Mouse (Mus musculus) urinary bladder, postnatal 4 days (tissue): ENCODE results near the gene Arhgap23.

Source experiments
- DNase-seq, 2 experiments: peaks; one replicate each; pipeline ENCODE4 v3.0.0; 2021 to 2022; ENCODE audit warnings: low spot score in 2 of 2

Arhgap23 gene

DNA sequence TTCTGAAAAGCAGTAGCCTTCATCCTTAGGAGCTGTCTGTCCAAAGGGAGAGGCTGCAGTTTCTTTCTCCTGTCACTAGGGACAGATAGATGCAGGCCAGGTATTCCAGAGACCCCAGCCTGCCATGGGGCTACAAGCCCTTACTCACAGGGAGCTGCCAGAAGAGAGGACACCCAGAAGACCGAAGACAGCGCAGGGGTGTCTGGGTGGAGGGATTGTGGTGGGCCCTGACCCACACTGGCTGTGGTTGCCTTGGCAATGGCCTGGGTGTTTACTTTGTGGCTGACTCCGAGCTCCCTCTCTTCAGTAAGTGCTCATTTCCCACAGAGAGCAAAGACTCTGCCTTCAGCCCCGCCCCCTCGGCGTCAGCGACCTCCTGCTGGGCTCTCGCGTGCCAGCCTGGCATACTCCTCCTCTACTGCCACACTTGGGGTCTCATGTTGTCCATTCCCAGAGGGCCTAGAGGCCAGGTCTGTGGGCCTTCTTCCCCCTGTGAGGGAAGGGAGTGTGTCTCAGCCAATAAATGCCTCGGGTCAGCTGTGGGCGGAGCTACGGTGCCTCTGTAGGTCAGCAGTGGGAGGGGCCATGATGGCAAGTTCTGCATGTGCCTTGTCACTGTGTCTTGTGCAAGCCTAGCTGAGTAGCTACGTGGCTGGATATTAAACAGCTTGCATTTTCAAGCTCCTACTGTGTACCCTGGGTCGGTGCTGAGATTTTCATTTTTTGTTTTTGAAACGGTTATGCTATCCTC lies 19.5 kb downstream of the Arhgap23 start:
- peak; percentile 82 for DNase-seq

DNA sequence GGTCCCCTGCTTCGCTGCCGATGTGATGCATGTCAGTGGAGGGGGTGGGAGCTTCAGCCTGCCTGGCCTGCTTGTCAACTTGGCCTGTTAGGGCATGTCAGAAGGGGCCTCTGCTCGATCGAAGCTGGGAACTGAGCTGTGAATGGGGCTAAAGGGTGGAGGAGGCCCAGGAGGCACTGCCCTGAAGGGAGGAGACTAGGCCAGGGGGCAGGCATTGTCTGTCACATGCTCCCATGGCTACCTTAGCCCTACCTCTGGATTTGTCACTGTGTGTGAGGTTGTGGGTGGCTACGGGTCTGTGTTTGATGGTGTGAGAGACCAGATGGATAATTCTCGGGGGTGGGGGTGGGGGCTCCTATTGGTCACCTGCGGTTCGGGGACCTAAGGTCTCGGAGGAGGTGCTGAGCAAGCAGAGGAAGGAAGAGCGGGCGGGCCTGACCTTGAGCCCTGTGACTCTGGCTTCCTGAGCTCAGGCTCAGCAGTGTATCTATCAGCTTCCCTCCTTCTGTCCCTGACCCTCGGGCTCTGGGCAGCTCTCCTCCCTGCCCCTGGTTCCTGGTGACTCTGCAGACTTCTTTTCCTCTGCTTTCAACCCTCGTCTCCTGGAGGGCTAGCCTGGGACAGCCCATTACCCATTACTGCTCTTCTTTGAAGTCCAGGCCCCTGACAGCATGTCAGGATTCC lies 20.6 kb downstream of the Arhgap23 start:
- DNase-seq: peak; percentile 66 to 76

DNA sequence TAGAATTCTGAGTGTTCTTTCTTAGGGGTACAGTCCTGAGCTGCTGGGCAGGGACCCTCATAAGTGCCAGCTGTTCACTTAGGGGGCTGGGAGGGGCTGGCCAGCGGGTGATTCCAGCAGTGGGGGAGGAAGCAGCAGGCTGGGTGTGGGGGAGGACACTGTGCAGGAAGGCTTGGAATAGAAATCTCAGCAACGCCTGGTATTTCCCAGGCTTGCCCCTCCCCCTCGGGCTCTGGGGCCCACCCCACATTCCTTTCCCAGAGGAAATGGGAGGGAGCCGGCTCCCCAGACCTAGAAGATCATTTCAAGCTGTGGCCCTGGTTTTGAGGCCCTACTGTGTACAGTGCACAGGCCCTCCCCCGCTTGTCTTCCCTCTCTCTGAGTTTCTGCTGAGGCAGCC lies 22.4 kb downstream of the Arhgap23 start:
- peak; percentile 80 to 85 for DNase-seq

DNA sequence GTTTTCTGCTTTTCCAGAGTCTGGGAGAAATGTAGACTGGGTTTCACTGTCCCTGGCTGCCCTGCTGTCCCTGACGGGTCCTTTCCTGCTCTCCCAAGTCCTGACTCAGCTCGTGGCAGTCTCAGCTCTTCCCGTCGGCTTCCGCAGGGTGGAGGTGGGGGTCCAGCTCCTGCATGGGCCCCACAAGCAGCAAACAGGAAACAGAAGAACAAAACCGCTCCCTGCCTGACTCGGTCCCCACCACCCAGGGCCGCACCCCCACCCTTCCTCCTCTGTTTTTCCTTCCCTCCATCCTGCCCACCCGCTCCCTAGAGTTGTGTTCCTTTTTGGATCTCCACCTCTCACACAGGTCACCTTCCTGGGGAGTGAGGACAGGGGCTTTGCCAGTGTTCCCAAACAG lies 23.5 kb downstream of the Arhgap23 start:
- no peak for DNase-seq

DNA sequence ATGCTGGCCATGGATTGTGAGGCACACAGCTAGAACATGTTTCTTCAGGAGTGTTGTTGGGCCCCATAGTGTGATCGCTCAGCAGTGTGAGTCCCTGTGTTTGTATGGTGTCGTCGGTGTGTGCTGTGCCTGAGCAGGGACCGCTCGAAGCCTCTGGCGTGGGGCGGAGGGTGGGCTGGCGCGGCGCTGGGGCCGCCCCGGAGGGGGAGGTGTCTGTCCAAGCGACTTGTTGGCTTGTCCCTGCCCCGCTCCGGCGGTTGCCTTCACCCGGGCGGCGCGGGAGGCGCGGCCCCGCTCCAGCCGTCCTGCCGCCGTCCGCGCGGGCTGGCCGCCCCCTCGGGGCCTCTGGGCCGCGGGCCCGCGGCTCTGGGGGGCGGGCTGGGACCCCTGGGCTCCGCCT lies 24.6 kb downstream of the Arhgap23 start:
- peak; percentile 84 to 85 for DNase-seq

DNA sequence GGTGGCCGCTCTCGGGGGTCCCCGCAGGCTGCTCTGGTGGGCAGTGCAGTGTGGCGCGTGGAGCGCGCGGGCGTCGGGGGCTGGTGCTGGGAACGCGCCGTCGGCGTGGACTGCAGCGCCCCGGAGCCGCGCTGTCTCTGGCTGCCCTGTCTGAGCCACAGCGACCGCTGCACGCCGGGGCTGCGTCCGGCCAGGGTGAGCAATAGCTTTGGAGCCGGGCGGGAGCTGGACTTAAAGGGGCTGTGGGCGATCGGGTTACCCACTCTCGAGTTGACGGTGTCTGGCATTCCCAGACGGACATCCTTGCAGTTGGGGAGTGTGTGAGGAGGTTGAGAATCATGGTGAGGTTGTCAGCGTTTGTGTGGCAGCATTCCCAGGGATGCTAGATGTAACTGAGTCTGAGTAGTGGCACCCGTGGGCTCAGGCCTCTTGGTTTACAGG lies 25.1 kb downstream of the Arhgap23 start:
- peak in 1 of 2 experiments; percentile 40 for DNase-seq

DNA sequence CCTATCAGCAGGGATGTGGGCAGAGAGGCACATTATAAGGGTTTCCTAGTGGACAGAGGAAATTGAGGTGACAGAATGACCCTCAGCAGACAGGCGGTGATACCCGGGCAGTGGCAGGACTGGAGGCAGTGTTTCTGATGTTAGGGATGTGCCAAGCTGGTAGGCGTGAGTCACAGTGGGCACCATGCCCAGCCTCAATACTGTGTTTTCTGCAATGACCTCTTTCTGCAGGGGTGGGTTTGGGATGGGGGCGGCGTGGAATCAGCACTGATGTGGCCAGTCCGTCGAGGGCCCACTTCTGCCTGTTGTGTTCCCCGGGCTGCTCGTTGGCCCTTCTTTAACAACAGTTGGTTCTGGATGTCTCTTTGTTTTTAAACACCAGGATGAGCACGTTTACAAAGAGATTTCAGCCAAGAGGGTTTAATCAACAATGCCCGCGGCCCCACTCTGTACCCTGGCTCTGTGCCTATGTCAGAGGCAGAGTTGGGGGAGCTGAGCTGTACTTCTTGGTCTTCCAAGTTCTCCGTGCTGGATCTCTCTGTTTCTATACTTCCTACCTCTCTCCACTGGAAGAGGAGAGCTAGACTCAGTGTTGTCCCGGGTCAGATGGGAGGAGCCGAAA lies 25.8 kb downstream of the Arhgap23 start:
- no peak for DNase-seq

DNA sequence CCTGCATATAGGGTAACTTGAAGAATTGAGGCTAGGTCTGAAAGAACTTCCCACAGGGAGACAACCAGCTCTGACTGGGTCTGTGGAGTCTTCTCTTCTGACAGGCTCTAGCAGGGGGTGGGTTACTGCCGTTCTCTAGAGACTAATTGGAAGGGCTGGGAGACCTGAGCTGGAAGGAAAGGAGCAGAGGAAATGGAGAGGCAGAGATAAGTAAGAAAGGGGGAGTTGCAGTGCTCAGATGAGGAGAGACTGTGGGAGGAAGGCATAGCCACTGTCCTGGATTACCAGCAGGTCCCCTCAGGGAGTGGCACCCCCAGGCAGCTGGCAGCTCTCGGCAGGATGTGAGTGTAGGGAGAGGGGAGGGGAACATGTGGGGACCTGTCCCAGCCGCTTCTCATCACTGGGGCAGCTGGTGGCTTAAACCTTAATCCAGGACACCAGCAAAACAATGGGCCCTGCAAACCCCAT lies 26.4 kb downstream of the Arhgap23 start:
- DNase-seq: no peak

DNA sequence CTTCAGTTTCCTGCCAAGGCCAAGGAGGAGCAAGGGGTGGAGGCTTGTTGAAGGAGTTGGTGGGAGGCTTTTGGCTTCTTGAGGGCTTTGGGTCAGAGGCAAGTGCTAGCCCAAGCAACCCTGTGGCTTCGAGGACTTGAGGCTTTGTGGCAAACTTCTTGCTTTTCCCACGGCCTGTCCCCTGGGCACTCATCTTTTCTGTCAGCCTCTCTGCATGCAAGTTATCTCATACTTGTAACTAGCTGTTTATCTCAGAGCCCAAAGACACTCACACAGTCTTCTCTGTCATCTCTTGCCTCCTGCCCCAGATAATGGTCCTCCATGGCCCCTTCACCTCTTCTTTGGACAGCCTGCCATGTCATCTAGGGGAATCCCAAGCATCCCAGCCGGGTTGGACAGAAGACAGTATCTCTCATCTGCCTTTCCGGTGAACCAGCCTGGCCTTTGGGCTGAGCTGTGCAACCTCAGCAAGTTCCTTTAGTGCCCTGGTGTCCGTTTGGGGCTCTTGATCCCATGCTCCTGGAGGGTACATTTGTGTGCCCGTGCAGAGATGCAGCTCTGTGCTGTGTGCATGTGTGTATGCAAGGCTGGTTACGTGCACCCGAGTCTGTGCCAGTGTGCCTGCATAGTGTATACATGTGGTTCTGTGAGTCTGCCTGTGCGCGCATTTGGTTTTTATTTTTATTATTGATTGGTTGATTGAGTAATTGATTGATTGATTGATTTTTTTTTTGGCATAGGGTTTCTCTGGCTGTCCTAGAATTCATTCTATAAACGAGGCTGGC lies 27.8 kb downstream of the Arhgap23 start:
- DNase-seq: no peak

DNA sequence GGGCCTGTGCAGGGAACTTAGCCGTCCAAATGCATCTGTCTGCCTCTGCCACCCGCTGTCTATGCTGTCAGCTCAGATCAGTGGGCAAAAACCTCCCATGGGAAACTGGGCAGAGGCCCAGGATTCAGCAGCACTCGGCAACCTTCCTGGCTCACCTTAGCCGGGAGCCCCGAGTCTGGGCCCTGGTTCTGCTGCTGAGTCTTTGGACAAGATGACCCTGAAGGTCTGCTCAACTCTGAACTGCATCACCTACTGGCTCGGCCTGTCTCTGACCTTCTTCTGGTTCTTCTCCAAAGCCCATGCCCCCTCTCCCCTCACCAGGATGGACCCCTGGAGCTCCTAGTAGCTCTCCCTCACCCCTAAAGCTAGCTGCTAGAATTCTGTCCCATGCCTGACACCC lies 30.3 kb downstream of the Arhgap23 start:
- no peak for DNase-seq

DNA sequence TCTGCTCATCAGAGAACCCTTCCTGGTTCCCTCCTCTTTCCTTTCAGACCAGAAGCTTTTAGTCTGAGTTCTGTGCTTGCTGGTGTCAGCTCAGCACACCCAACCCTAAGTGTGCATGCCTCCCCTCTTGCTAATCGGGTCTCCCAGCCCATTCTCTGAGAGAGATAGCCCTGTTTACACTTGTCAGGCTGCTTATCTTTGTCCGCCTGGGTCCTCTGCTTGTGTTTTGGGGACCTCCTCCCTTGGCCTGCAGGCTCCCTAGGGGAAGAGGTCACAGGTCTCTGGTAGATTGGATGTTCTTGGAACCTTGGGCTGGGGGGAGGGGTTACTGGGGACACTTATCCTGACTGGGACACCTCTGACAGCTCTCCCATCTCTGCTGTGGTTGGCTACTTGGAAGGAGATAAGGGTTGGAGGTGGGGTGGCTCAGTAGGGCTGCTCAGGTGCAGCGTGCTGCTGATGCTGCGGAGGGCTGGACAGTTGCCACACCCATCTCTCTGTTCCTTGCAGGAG lies 30.7 kb downstream of the Arhgap23 start:
- no peak for DNase-seq

DNA sequence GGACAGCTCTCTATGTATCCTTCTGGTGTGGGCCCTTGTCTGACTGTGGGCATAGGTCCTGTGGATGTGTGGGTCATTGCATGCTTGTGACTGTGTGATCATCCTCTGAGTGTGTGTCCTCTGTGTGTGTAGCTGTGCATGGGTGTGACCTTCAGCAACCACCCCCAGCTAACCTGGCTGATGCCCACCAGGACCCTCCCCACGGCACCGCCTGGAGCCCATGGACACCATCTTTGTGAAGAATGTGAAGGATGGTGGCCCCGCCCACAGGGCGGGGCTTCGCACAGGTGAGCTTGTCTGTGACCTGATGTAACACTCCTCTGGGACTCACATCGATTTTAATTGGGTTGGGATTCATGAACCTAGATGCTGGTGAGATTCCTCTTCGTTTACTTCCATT lies 32.6 kb downstream of the Arhgap23 start:
- DNase-seq: no peak

DNA sequence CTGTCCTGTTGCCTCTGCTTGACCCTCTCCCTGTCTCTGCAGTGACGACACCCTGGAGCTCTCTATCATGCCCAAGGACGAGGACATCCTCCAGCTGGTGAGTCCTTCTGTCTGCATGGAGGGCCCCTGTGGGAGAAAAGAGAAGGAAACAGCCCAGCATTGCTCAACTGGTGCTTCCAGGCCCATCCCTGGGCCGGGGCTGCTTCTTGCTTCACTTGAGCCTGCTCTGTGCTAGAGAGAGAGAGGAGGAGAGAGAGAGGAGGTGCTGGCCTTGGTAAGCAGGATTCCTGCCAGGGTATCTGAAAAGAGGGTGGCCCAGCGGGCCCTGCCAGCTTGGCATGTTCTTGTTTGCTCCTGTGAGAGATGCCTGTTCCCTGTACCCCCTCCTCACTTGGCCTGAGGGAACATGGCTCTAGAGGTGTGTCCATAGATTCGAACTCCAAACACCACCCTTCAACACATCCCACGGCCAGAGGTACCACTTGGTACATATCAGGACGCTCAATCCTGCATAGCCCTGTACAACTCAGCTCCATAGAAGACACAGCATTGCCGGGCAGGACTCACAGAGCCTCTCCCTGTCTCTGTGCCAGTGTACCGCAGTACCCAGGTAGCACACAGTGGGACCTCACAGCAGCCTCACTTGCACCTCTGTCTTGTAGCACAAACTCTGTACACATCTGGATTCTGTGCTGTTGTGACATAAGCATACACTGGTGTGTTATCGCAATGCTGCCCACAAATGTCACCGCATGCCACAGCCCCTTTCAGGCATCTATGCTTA lies 33.5 kb downstream of the Arhgap23 start:
- peak in 1 of 2 experiments; percentile 40 for DNase-seq

DNA sequence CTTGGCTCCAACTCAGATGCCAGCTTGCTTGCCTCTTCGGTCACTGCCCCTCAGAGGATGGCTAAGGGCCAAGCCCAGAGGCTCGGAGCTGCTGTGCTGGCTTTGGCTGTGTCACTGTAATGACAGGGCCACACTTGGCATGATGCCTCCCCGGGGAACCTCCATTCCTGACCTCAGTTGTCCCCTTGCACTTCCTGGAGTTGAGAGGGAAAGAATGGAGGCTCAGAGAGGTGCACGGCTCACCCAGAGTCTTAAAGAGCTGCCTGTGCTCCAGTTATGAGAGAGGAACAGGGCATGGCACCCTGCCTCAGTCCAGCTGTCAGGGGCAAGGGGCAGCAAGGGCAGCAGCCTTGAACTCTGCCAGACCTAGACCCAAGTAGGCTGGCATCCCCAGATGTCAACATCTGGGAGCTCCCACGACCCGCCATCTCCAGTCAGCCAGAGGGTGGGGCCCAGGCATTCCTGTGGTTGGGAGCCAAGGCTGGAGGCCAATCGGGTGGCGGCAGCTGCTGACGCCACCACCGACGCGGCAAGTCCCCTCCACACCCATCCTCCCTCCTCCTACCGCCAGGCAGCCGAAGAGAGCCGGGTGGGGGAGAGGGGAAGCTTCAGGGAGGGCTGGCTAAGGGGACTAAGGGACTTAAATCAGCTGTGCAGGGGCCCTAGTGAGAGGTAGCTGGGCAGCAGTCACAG lies 34.4 kb downstream of the Arhgap23 start:
- DNase-seq: peak; percentile 76 to 85

DNA sequence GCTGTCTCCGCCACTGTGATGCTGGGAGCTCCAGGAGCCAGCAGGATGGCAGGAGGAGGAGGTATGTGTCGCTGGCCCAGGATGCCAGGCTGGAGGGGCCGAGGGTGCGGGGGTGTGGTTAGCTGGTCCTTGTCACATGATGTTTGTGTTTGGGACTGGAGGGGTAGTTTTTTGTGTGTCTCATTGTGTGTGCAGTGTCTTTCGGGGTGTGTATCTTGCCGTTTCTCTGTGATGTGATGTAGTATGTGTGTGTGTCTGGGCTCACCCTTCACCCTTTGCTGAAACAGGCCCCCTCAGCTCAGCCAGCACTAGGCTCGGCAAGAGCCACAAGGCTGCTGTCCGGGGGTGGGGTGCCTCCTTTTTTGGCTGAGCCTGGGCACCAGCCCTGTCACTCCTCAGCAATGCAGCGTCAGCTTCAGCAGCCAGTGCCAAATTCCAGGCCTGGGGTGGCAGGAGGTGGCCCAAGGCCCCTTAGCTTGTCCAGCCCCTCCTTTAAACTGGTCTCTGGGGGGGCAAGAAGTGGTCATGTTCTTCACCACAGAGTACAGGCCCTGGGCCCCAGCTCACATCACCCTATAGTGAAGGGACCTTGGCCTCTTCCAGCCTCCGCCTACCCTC lies 35.1 kb downstream of the Arhgap23 start:
- peak in 1 of 2 experiments; percentile 42 for DNase-seq

DNA sequence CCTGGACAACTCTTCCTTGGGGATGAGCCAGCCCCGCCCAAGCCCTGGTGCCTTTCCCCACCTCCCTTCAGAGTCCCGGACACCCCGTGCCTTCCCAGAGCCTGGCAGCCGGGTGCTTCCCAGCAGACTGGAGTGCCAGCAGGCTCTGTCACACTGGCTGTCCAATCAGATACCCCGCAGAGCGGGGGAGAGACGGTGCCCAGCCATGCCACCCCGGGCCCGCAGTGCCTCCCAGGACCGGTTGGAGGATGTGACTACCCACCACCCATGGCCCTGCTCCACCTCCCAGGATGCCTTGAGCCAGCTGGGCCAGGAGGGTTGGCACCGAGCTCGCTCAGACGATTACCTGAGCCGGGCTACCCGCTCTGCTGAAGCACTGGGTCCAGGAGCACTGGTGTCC lies 36.3 kb downstream of the Arhgap23 start:
- DNase-seq: no peak

DNA sequence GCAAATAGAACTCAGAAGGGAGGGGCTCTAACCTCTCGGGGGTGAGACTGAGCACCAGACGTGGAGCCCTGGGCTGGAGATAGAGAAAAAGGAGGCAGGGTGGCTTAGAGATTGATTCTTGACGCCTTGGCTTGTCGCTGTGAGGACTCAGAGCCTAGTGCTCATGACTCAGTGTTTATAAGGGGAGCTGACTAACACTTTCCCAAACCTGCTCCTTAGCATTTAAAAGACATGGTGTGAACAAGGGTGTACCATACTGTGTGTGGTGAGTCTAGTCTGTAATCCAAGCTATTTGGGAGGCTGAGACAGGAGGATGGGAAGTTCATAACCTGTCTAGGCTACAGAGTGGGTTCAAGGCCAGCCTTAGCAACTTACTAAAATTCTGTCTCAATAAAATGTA lies 41.8 kb downstream of the Arhgap23 start:
- DNase-seq: no peak

DNA sequence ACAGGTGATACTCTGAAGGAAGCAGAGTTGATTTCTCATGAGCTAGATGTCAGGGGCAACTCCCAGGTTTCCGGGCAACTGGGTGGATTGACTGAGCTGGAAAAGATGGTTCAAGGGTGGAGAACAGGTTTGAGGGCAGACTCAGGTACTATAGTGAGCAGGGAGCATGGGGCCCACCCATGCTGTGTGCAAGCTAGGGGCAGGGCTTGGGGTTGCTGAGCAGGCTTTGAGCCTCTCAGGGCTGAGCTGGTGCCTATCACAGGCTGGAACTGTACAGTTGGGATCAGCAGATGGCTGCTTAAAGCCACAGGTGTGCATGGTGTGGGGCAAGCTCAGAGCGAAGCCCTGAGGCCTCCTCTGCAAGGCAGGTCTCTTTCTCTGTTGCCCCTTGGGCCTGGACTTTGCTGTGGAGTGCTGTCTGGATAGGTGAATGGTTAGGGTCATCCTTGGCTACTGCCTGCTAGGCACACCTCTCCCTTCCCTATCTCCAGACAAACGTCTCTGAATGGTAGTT lies 46.0 kb downstream of the Arhgap23 start:
- DNase-seq: no peak

DNA sequence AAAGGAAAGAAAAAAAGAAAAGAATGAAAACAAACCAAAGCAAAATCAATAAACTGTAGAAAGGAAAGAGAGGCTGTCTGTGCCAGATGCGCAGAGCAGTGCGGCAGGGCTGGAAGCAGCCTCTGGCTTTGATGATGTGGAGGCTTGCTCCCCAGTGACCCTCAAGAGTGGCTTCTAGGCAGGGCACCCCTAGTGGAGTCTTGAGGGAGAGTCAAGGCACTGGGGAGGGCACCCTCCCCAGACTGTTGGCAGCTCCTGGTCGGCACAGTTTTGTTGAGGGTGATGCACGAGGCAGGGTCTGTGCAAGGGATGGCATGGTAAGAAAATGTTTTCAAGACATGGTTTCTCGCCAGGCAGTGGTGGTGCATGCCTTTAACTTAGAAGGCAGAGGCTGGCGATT lies 47.2 kb downstream of the Arhgap23 start:
- no peak for DNase-seq

DNA sequence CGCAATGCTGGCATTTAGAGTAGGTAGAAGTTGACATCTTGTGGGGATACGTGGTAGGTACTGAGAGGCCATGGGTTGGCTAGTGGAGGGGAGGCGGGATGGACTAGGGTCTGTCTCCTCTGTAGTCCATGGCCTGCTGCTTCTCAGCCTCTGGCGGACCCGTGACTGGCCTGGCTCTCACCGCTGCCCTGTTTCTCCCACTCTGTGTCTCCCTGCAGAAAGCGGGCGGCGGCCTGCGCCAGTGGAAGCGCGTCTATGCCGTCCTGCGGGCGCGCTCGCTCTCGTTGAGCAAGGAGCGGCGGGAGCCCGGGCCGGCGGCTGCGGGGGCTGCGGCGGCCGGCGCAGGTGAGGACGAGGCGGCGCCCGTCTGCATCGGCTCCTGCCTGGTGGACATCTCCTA lies 47.8 kb downstream of the Arhgap23 start:
- DNase-seq: no peak
